ENCODE assay signal across 1 mouse cellular context in genomic region chr4:147957141-147957540, GRCm38 (mm10).
TF ChIP-seq lines count a peak whose summit lies in the region.

No protein-coding gene starts in this region.

TF ChIP-seq in MEL, 35 proteins besides CTCF, POLR2A, EP300 and RAD21 (continued from another document):
- TF ChIP-seq ELF1 (IDR thresholded peaks at IDR 0.05; ENCODE audit: low read depth, low read length): no peak
